Mouse (Mus musculus): Measurements from ENCODE around the gene Pros1. TPM values are rescaled to one million over a fixed set of nuclear protein-coding genes. Genes with fewer than 3 reads are reported as not detected.

Pros1 gene
- total RNA-seq, 2 experiments from 2014 or later = 5.4 to 8.4 TPM

- no peak for TF ChIP-seq CTCF (IDR thresholded peaks at IDR 0.05)
- intact Hi-C loops (cut with DNase I) = no loop called here
- DNase-seq = no peak
- H3K27ac ChIP-seq = no peak overlapping the region
- no peak overlapping the region for H3K4me3 ChIP-seq
Observed at GRCm38 (mm10) chr16:62895824-62896223, 41.7 kb downstream of the Pros1 start.

DNA sequence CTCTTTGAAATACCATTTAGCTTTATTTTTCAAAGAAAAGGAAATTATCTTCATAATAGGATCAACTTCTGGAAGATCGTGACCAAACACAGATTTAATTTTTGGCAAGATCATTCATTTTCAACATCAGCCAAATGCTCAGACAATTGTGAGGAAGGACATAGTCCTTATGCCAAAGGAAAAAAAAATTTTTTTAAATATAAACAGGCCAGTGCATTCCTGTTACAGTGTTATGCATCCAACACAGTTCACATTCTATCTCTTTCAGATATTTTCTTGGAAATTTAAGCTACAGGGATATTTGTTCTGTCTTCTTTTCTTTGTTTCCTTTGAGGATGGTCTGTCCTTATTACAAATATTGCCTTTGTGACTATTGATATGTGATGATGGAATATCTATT is 57.3 kb downstream of the Pros1 start:
- Histone ChIP-seq H3K4me3 (no peak overlapping the region), H3K27ac (no peak overlapping the region)
- intact Hi-C loops (cut with DNase I) = no loop called here
- TF ChIP-seq CTCF (IDR thresholded peaks at IDR 0.05) = no peak
- no peak for DNase-seq

DNA sequence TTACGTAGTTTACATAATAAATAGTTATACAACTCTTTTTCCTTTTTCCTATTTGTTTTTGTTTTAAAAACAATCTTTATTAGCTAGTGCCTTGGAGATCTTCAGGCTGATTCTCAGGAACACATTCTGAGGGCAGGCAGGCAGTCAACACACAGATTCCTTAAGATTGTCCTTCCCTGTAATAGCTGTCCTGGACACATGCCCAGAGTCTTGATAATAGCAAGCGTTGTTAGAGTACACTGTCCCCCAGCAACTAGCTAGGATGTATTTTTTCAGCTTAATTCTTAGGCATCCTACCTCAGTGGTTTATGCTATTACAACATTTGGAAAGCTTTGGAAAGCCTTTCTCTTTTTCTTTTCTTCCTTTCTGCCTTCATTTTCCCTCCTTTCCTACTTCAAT is 58.1 kb downstream of the Pros1 start:
- DNase-seq = no peak
- no peak overlapping the region for H3K27ac ChIP-seq
- no peak for TF ChIP-seq CTCF (IDR thresholded peaks at IDR 0.05)
- intact Hi-C loops (cut with DNase I) = no loop called here
- no peak overlapping the region for H3K4me3 ChIP-seq

GRCm38 (mm10) chr16:62915530-62915929 is 61.4 kb downstream of the Pros1 start:
- DNase-seq = no peak
- H3K4me3 ChIP-seq = no peak overlapping the region
- no peak overlapping the region for H3K27ac ChIP-seq
- intact Hi-C loops (cut with DNase I) = no loop called here
- no peak for TF ChIP-seq CTCF (IDR thresholded peaks at IDR 0.05)

DNA sequence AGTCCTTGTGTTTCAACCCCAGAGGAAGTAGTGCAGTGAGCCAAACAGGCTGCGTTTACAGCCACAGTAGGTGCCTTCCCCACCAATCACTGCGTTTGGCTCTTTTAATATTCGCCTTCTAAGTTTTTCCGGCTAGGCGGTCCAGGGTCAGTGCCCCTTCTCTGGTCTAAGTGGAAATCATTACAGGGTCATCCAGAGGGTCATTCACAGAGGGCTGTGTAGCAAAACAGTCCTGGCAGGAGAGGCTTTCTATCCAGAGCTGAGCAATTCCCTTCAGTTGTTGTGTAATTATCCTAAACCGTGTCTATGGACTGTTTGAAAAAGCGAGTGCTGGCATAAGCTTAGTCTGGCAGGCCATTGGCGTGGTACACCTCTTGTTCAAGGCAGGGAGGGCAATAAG is 68.1 kb downstream of the Pros1 start:
- DNase-seq = no peak
- H3K4me3 ChIP-seq = no peak overlapping the region
- H3K27ac ChIP-seq = no peak overlapping the region
- no peak for TF ChIP-seq CTCF (IDR thresholded peaks at IDR 0.05)
- intact Hi-C loops (cut with DNase I) = no loop called here

GRCm38 (mm10) chr16:62931341-62931740 is 77.2 kb downstream of the Pros1 start:
- no peak for DNase-seq
- H3K27ac ChIP-seq = no peak overlapping the region
- H3K4me3 ChIP-seq = no peak overlapping the region
- TF ChIP-seq CTCF (IDR thresholded peaks at IDR 0.05) = no peak
- intact Hi-C loops (cut with DNase I) = no loop called here

GRCm38 (mm10) chr16:62936316-62936715 is 82.2 kb downstream of the Pros1 start:
- DNase-seq = no peak
- intact Hi-C loops (cut with DNase I) = no loop called here
- Histone ChIP-seq H3K27ac (no peak overlapping the region), H3K4me3 (no peak overlapping the region)
- TF ChIP-seq CTCF (IDR thresholded peaks at IDR 0.05) = no peak

DNA sequence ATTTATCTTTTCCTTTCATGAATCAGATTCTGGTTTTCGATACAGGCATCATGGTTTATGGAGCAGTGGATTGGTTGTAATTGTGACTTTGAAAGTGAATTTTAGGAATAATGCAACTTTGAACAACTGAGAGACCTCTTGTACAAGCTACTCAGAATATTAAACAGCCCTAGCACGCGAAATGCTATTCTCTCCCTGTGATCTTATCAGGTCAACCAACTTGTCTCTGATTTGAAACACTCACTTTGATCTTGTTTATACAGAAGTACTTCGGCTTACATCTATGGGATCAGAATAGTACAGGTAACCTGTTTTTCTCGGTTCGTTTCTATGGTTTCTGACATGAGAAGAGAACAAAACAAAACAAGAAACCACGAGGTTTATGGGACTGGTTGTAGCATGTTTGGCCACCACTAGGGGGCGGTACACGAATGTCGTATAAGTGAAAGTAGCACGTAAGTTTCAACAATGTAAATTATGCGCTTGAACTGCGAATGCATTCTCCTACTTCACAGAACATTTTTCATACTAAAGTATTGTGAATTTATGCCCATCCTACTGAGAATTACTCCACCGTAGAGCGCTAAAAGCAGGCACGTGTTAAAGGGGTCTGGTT is 86.4 kb downstream of the Pros1 start:
- Histone ChIP-seq H3K27ac (no peak overlapping the region), H3K4me3 (peak overlapping the region; percentile 67)
- peak; percentile 72 for DNase-seq
- intact Hi-C loops (cut with DNase I) = no loop called here
- TF ChIP-seq CTCF (IDR thresholded peaks at IDR 0.05) = peak; percentile 92

DNA sequence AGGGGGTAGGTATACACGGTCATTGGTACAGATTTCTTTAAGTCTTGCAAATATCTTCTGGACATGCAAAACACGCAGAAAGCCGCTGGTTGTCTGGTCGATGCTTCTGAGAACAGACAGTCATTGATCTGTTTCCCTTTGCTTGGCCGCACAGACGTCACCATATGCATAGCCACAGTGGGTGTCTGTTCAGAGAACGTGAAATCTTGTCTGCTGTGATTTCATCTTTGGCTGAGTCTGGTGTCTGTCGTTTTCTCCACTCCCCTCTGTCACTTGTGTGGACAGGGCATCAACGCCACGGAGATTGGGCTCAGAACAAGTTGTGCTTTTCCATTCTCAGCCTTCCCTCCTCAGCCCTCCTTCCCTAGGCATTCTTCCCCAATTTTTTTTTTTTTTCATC is 87.7 kb downstream of the Pros1 start:
- H3K4me3 ChIP-seq = no peak overlapping the region
- intact Hi-C loops (cut with DNase I) = no loop called here
- no peak overlapping the region for H3K27ac ChIP-seq
- DNase-seq = no peak
- TF ChIP-seq CTCF (IDR thresholded peaks at IDR 0.05) = no peak

- intact Hi-C loops (cut with DNase I) = no loop called here
- no peak overlapping the region for H3K4me3 ChIP-seq
- H3K27ac ChIP-seq = no peak overlapping the region
- DNase-seq = no peak
- TF ChIP-seq CTCF (IDR thresholded peaks at IDR 0.05) = no peak
Observed at GRCm38 (mm10) chr16:62942418-62943410, 88.6 kb downstream of the Pros1 start.

DNA sequence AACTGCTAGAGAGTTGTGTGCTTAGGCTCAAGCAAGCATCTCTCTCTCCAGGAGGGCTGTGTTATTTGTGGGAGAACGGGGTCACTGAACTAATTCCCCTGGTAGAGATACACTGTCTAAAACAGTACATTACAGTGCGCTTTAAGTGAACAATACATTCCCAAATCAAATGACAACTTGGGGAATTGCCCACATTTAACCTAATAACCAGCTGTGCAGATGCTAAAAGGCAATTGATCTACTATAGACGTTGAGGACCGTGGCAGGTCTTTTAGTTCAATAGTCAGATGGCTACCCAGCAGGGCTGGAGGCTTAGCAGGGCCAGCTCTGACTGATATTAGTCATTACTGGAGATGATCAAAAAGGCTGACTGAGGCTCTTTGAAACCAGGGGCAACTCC is 104.4 kb downstream of the Pros1 start:
- TF ChIP-seq CTCF (IDR thresholded peaks at IDR 0.05) = no peak
- intact Hi-C loops (cut with DNase I) = no loop called here

DNA sequence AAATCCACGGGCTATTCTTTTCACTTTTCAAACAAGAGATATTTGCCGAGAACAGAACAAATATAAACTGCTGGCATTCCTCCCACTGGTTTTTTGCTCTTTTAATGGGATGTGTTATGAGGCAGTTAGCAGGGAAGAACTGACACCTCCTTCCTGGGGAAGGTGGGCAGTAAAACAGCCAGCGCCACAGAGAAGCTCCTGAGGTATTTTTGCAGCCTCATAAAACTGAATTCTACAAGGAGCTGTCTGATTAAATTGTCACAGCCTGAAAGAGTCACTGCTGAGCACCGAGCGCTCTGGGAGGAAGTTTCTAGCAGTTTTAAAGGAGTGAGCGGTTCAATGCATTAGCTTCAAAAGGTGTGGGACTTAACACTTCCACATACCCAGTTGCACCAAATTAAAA is 110.3 kb downstream of the Pros1 start:
- DNase-seq = no peak
- no peak overlapping the region for H3K4me3 ChIP-seq
- H3K27ac ChIP-seq = no peak overlapping the region
- intact Hi-C loops (cut with DNase I) = no loop called here
- TF ChIP-seq CTCF (IDR thresholded peaks at IDR 0.05) = no peak

More for the DNA sequence above, 104.4 kb downstream of the Pros1 start:
- no peak overlapping the region for H3K27ac ChIP-seq
- no peak overlapping the region for H3K4me3 ChIP-seq
- DNase-seq = no peak

- no peak for TF ChIP-seq CTCF (IDR thresholded peaks at IDR 0.05)
- no peak for DNase-seq
- intact Hi-C loops (cut with DNase I) = no loop called here
- H3K27ac ChIP-seq = no peak overlapping the region
- no peak overlapping the region for H3K4me3 ChIP-seq
Observed at GRCm38 (mm10) chr16:62971673-62972332, 117.7 kb downstream of the Pros1 start.
